In the genomic region with DNA sequence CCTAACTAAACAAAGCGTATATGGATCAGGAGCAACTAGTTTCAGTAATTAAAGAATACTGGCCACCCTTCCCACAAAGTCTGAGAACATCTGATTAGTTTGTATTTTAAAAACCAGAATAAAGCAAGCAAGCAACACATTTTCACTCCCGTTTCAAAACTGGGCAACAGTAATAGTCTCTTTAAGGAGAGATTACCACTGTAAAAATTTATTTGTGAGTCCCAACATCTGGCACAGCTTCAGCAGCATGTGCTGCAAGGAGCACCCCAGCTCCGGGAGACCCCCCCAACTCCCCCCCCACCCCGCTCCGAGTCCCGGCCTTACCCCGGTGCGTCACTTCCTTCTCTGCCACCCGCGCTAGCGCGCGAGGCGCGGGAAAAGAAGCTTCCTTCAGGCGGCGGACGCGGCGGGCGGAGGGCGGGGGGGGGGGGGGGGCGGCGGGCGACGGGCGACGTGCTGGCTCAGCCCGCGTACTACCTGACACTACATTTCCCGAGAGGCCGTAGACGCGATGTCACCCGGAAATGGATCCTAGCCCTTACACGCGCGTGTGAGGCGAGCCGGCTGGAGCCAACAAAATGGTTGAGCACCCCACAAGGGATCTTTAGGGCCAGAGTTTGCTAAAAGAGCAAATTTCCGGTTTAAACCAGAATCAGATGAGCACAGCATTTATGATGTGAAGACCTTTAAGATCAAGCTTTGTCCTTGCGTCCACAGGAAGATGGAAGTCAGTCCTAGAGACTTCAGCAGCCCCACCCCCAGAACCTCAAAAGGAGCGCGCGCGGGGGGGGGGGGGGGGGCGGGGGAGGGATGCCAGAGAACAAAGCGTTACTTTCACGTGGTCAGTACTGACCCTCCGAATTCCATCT, we compare ENCODE assay signal across 8 mouse cellular contexts. TPM values are rescaled to one million over a fixed set of nuclear protein-coding genes. Genes with fewer than 3 reads are reported as not detected.
A peak's percentile ranks its signal among the peaks of the same experiment; 100 is the strongest.
DNase-seq lines count a peak whose midpoint lies in the region; ATAC-seq and TF ChIP-seq lines count a peak whose summit lies in the region.

No protein-coding gene starts in this region.

- peak; percentile 86 for DNase-seq in MEL (ENCODE audit: low read depth, low spot score)
- DNase-seq in cerebellum, adult 2 months = peak; percentile 86
- DNase-seq in forelimb bud, embryonic 11.5 days (ENCODE audit: low read depth, low spot score) = peak; percentile 87
- DNase-seq in layer of hippocampus, adult 9-10 months (ENCODE audit: low spot score) = peak; percentile 88
- DNase-seq in thymus, adult 18-20 months = peak; percentile 70 to 85

- peaks cover 2 to 6% of the 10 kb centered on the region in 2 experiments; a peak in 2 of 4 replicates for H3K4me1 ChIP-seq in MEL (ENCODE audit: control insufficient read depth in 1 of 2, insufficient read depth in 2 of 2, low read length in 2 of 2)
- H3K4me1 ChIP-seq in cerebellum, adult 2 months (ENCODE audit: control insufficient read depth, insufficient read depth, low read length) = no peaks in the 10 kb centered on the region
- H3K4me1 ChIP-seq in lung, embryonic 15.5 days = 0 out of 2 replicates have a peak, but pooled peaks cover 5% of the 10 kb centered on the region
- 0 out of 2 replicates have a peak, but pooled peaks cover 3% of the 10 kb centered on the region for H3K4me1 ChIP-seq in olfactory bulb, adult 2 months (ENCODE audit: control insufficient read depth, insufficient read depth, low read length)

- H3K79me2 ChIP-seq in MEL (ENCODE audit: control insufficient read depth, insufficient read depth, low read length, poor library complexity) = peaks cover 22% of the 10 kb centered on the region

- no peak for TF ChIP-seq RAD21 in MEL (IDR thresholded peaks at IDR 0.05; ENCODE audit: low read depth, low read length)

- peak; percentile 88 to 97 for ATAC-seq in hematopoietic stem cell, adult 5-6 weeks (replicated peaks in 1 of 2; ENCODE audit: insufficient read depth in 1 of 2, low FRiP score in 2 of 2, low TSS enrichment in 1 of 2, low read depth in 1 of 2, poor library complexity in 2 of 2, severe bottlenecking in 2 of 2)
- peak; percentile 96 for ATAC-seq in lung, embryonic 15.5 days (ENCODE audit: borderline replicate concordance, extremely low read depth, low FRiP score, low TSS enrichment)

- H3K27ac ChIP-seq in MEL (ENCODE audit: control insufficient read depth, low read depth, low read length) = peak overlapping the region; percentile 100
- no peak overlapping the region for H3K27ac ChIP-seq in cerebellum, adult 2 months (ENCODE audit: insufficient read depth, low read length)
- H3K27ac ChIP-seq in lung, embryonic 15.5 days = peak overlapping the region; percentile 97
- H3K27ac ChIP-seq in olfactory bulb, adult 2 months (ENCODE audit: insufficient read depth, low read depth, low read length) = peak overlapping the region; percentile 77

- TF ChIP-seq EP300 in MEL (IDR thresholded peaks at IDR 0.05; ENCODE audit: low read depth in 1 of 2, low read length in 2 of 2) = no peak

- H3K4me2 ChIP-seq in lung, embryonic 15.5 days = peak overlapping the region; percentile 57

- no peaks in the 10 kb centered on the region for H3K9me3 ChIP-seq in MEL (replicated peaks; ENCODE audit: insufficient read depth, low read length)
- no peaks in the 10 kb centered on the region for H3K9me3 ChIP-seq in lung, embryonic 15.5 days

- no peaks in the 10 kb centered on the region for H3K27me3 ChIP-seq in MEL (ENCODE audit: control insufficient read depth in 1 of 2, insufficient read depth in 2 of 2, low read length in 2 of 2)
- H3K27me3 ChIP-seq in cerebellum, adult 2 months (ENCODE audit: control insufficient read depth, insufficient read depth, low read length) = no peaks in the 10 kb centered on the region
- no peaks in the 10 kb centered on the region for H3K27me3 ChIP-seq in lung, embryonic 15.5 days

- H3K9ac ChIP-seq in MEL (ENCODE audit: control insufficient read depth, low read depth, low read length, poor library complexity, severe bottlenecking) = peak overlapping the region; percentile 93
- peak overlapping the region; percentile 50 for H3K9ac ChIP-seq in lung, embryonic 15.5 days

- TF ChIP-seq POLR2A in MEL (IDR thresholded peaks at IDR 0.05; ENCODE audit: control insufficient read depth in 1 of 2, insufficient read depth in 1 of 2, low read depth in 1 of 2, low read length in 2 of 2, poor library complexity in 1 of 2) = peak in 1 of 2 experiments; percentile 57; a peak in 2 of 4 replicates
- TF ChIP-seq POLR2A in cerebellum, adult 2 months (IDR thresholded peaks at IDR 0.05; ENCODE audit: borderline replicate concordance, insufficient read depth, low read length) = no peak; the same call in 1 of the 2 replicates
- TF ChIP-seq POLR2A in olfactory bulb, adult 2 months (IDR thresholded peaks at IDR 0.05; ENCODE audit: insufficient read depth, low read depth, low read length) = no peak

- WGBS in cerebellum, adult 2 months = 2% methylated on average over 27 of the region's 50 CpGs
- WGBS in lung, embryonic 15.5 days = under 1% methylated on average over 21 of the region's 50 CpGs
- 4% methylated on average over 32 of the region's 50 CpGs for WGBS in olfactory bulb, adult 2 months

- H3K36me3 ChIP-seq in MEL (ENCODE audit: control insufficient read depth in 1 of 2, insufficient read depth in 2 of 2, low read length in 2 of 2) = peaks cover 1 to 23% of the 10 kb centered on the region in 2 experiments; a peak in 3 of 4 replicates
- peaks cover 10% of the 10 kb centered on the region; the same call in 1 of the 2 replicates for H3K36me3 ChIP-seq in lung, embryonic 15.5 days

- peak overlapping the region; percentile 69 to 76 for H3K4me3 ChIP-seq in MEL (ENCODE audit: control insufficient read depth in 1 of 2, insufficient read depth in 1 of 2, low read depth in 2 of 2, low read length in 2 of 2)
- peak overlapping the region; percentile 49 for H3K4me3 ChIP-seq in cerebellum, adult 2 months (replicated peaks; ENCODE audit: insufficient read depth, low read depth, low read length)
- peak overlapping the region; percentile 47 for H3K4me3 ChIP-seq in lung, embryonic 15.5 days
- H3K4me3 ChIP-seq in olfactory bulb, adult 2 months (ENCODE audit: insufficient read depth, low read depth, low read length) = peak overlapping the region; percentile 43

- TF ChIP-seq CTCF in MEL (IDR thresholded peaks at IDR 0.05 in 2 of 3, conservative IDR thresholded peaks at IDR 0.05 in 1 of 3; ENCODE audit: control insufficient read depth in 1 of 3, insufficient read depth in 1 of 3, low read depth in 2 of 3, low read length in 3 of 3, poor library complexity in 1 of 3, severe bottlenecking in 1 of 3) = no peak
- TF ChIP-seq CTCF in cerebellum, adult 2 months (IDR thresholded peaks at IDR 0.05; ENCODE audit: borderline replicate concordance, insufficient read depth, low read depth, low read length) = no peak
- TF ChIP-seq CTCF in olfactory bulb, adult 2 months (IDR thresholded peaks at IDR 0.05; ENCODE audit: insufficient read depth, low read depth, low read length) = no peak

TF ChIP-seq in MEL, 35 proteins besides CTCF, POLR2A, EP300 and RAD21 (continues in another document):
- no peak for TF ChIP-seq TBP (IDR thresholded peaks at IDR 0.05; ENCODE audit: low read depth, low read length)
- no peak for TF ChIP-seq MAFK (IDR thresholded peaks at IDR 0.05; ENCODE audit: borderline replicate concordance, low read depth, low read length)
- TF ChIP-seq ZC3H11A (IDR thresholded peaks at IDR 0.05; ENCODE audit: low read depth, low read length) = no peak
- TF ChIP-seq GABPA (IDR thresholded peaks at IDR 0.05; ENCODE audit: low read depth, low read length) = no peak
- TF ChIP-seq CHD2 (IDR thresholded peaks at IDR 0.05; ENCODE audit: low read length) = no peak
- TF ChIP-seq POLR2AphosphoS5 (IDR thresholded peaks at IDR 0.05; ENCODE audit: borderline replicate concordance, low read depth, low read length) = no peak
- TF ChIP-seq TAL1 (IDR thresholded peaks at IDR 0.05; ENCODE audit: low read length) = no peak
- TF ChIP-seq ZNF384 (IDR thresholded peaks at IDR 0.05; ENCODE audit: low read depth, low read length) = no peak
- no peak for TF ChIP-seq SMC3 (IDR thresholded peaks at IDR 0.05; ENCODE audit: low read depth, low read length)
- TF ChIP-seq JUND (IDR thresholded peaks at IDR 0.05; ENCODE audit: low read depth, low read length) = no peak
- TF ChIP-seq SIN3A (IDR thresholded peaks at IDR 0.05; ENCODE audit: low read length) = peak; percentile 41
- peak; percentile 65 for TF ChIP-seq ELF1 (IDR thresholded peaks at IDR 0.05; ENCODE audit: low read depth, low read length)
- peak; percentile 33 for TF ChIP-seq MAX (IDR thresholded peaks at IDR 0.05; ENCODE audit: low read length)
- TF ChIP-seq CHD1 (IDR thresholded peaks at IDR 0.05; ENCODE audit: low read depth, low read length) = no peak
- no peak for TF ChIP-seq TCF12 (IDR thresholded peaks at IDR 0.05; ENCODE audit: low read depth, low read length)
- no peak for TF ChIP-seq UBTF (IDR thresholded peaks at IDR 0.05; ENCODE audit: borderline replicate concordance, insufficient read depth, low read depth, low read length)
- no peak for TF ChIP-seq MAZ (IDR thresholded peaks at IDR 0.05; ENCODE audit: low read depth, low read length)
- peak; percentile 91 for TF ChIP-seq HCFC1 (IDR thresholded peaks at IDR 0.05; ENCODE audit: low read depth, low read length)
- TF ChIP-seq RCOR1 (IDR thresholded peaks at IDR 0.05; ENCODE audit: low read depth, low read length) = no peak
- TF ChIP-seq E2F4 (IDR thresholded peaks at IDR 0.05; ENCODE audit: borderline replicate concordance, low read depth, low read length) = peak; percentile 39; the same call in 1 of the 2 replicates
- TF ChIP-seq USF2 (IDR thresholded peaks at IDR 0.05; ENCODE audit: borderline replicate concordance in 1 of 2, insufficient read depth in 1 of 2, low read depth in 1 of 2, low read length in 2 of 2) = no peak
- no peak for TF ChIP-seq GATA1 (IDR thresholded peaks at IDR 0.05; ENCODE audit: low read depth, low read length)
- no peak for TF ChIP-seq MEF2A (IDR thresholded peaks at IDR 0.05; ENCODE audit: extremely low read depth, insufficient replicate concordance, low read depth, low read length, poor library complexity, severe bottlenecking)
- TF ChIP-seq MYB (IDR thresholded peaks at IDR 0.05; ENCODE audit: low read depth, low read length) = no peak
- TF ChIP-seq ETS1 (IDR thresholded peaks at IDR 0.05; ENCODE audit: low read depth, low read length) = 0 out of 2 replicates have a peak, but pooled peaks have one; percentile 4

RNA-seq across cellular contexts. Expression of a gene that starts 13.6 kb away (rescaled TPM):
- total RNA-seq in MEL (2012; rRNA removed) = not detected in 2 replicates
- not detected for polyA plus RNA-seq in MEL (2012; ENCODE audit: insufficient read depth in 1 of 2, insufficient read length in 2 of 2, low read depth in 1 of 2, low replicate concordance in 2 of 2, missing spikeins in 1 of 2)
- 0.10 and 0.13 TPM in 2 replicates for polyA plus RNA-seq in cerebellum, adult 2 months (2012; rRNA removed)
- not detected in 2 replicates for total RNA-seq in hematopoietic stem cell, adult 5-6 weeks (2017)
- polyA plus RNA-seq in lung, embryonic 15.5 days (2015; fragmentation: Nextera tagmentation; extraction: Ambion mirVana) = not detected in 2 replicates
- polyA plus RNA-seq in olfactory bulb, adult 2 months (2012; ENCODE audit: insufficient read depth, insufficient read length, low replicate concordance, missing spikeins) = not detected in 2 replicates
